Mouse (Mus musculus) T-helper 17 cell (primary cell): ENCODE data around the gene Kcnd1.

Experiments used
- in situ Hi-C, 2 experiments: fragments of 300-600 bp; cut with MboI, MseI; formaldehyde crosslinking; loops; 1 replicate in 1 of 2; 2 replicates in 1 of 2; pipeline ENCODE4 v1.15.1; 2025; ENCODE audit warnings: high pct_unique_total_duplicates in 2 of 2

The Kcnd1 gene

DNA sequence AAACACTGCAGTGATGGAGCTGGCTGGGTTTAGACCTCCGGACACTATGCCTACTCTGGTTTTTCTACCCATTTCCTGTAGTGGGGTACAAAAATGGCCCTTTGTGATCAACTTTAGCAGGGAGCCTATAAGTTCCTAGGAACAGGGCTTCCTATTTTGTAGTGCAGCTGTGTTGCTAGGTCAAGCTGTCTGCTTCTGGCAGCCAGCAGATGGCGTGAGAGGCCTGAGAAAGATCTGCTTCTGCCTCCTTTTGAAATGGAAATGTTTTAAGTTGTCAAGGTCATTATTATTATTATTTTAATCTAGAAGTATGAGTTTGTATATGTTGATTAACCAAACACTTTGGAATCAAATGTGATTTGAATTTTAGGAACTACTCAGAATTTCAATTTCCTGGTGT is 32.5 kb downstream of the Kcnd1 start:
- in situ Hi-C loops, result no loop called here

DNA sequence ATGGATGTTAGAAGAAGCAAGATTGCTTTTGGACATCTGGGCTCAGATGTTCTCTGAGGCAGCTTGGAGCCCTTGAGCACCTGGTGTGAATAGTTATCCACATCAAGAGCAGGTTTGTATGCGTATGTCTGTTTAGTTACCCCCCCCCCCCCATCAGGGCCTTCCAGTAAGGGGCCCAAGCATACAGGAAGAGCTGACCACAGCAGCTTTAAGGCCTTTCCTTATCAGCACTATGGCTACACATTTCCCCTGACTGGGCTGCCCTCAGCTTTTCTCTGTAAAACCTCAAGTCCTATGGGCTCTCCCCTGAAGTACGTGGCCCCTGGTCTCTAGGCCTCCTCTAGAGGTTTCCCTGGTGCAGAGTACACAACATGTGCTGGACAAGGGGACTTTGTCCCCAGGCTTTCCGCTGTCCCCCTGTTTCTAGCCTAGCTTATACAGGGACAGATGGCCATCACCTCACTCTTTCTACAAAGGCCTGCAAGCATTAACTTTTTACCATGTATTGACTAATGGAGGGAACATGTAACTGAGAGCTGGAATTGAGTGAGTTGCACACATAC is 37.2 kb downstream of the Kcnd1 start:
- in situ Hi-C loops, result no loop called here

DNA sequence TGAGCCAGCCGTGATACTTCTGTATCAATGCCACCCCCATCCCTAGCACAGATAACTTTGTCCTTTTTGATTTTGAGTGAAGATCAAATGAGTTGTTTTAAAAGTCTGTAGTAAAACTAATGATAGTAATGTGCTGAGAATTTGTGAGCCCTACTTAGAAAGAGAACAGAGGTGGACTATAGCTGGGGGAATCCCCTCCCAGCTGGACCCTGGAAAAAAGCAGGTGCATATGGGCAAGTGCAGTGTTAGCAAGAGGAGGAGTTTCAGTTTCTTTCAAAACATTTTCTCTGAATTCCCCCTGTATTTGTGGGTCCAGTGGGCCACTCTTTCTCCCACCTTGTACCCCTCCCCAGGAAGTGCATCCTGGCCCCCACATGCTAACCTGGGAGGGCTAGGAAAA is 41.1 kb downstream of the Kcnd1 start:
- in situ Hi-C loops, result no loop called here

DNA sequence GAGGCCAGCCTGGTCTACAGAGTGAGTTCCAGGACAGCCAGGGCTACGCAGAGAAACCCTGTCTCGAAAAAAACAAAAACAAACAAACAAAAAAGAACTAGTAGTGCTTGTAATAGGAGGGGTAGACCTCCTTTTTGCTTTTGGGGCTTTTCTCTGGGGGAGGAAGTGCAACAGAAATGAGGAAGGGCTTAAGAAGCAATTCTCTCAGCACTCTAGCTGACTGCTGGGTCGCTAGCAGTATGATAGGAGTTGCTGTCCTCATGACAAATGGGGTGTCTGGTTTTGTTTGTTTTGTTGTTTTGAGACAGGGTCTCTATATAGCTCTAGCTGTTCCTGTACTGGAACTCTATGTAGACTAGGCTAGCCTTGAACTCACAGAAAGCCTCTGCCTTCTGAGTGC is 42.5 kb downstream of the Kcnd1 start:
- in situ Hi-C loops, result no loop called here

DNA sequence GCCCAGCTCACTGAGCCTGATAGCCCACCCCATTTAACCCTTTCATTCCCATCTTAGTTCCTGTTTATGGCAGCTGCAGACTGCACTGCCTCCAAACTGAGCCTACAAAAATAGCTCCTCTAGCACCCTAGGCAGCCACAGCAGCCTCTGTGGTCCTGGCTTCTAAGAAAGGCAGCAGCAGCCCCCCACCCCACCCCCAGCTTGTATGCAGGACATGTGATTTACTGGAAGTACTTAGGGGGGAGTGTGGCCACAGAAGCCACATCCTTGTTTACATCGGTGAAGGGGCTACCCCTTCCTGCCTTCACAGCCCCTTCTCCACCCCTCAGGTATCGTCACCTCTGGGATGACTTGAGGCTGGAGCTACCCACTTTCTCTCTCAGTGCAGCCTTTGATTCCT is 43.3 kb downstream of the Kcnd1 start:
- in situ Hi-C loops, result no loop called here

DNA sequence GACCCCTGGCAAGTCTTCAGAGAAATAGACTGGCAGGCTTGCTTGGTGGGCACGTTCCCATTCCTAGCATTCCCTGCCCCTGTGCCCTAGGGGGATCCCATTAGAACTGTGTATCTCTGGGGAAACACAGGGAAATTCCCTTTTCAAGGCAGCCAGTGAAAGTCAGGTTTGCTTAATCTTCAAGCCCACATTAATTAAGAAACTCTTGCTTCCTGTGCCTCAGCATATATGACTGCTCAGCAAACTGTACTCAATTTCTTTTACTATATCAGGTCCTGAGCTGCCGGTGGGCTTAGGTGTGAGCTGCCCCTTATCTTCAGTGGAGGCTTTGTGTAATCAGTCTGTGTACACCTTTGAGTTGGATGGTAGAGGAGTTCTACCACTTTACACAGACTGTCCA is 43.7 kb downstream of the Kcnd1 start:
- in situ Hi-C loops, result no loop called here

DNA sequence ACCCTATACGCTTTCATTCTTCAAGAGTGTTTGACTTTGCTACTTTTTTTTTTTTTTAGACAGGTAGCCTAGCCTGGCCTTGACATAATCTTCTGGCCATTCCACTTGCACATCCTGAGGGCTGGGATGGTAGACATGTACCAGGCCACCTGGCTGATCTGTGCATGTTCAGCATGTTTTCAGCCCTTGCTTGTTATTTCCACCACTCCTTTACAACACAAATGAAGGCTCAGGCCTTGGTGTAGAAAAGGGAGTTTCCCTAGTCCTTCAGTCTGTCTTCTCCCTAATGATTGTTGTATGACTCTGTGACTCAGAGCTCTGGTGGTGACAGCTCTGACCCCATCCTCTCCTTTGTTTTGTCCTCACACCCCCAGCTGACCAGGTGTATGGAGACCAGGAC is 45.1 kb downstream of the Kcnd1 start:
- in situ Hi-C loops, result no loop called here

DNA sequence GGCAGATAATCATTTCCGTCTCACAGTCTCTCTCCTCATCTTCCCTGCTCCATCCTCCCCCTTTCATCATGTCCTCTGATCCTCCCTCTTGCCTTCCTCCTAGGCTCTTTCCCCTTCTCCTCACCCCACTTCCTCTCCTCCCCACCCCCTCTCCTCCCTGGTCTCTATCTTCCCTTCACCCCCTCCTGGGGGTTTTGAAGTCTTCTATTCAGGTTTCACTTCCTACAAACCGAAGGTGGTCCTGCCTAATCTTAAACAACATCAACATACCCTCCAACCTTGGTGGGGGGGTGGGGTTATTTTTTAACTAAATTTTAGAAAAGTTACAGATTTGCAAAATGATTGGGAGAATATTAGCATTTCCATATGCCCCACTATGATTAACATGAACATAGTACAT is 46.4 kb downstream of the Kcnd1 start:
- in situ Hi-C loops, result no loop called here

DNA sequence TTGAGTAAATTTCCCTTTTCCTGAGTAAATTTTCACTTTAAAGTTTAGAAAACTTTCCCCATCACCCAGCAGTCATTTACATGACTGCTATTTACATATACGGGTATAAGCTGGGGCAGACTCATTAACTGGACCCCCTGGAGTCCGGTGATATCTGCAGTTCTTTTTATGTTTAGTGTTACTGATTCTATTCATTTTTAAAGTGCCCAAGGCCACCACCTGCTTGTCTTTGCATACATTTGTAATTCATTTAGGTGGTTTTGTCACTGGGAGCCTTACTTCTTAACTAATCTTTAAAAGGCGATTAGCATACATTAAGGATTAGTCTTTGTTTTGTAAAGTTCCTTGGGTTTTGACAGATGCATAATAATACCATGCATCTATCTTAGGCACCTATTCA is 47.7 kb downstream of the Kcnd1 start:
- in situ Hi-C loops, result no loop called here

DNA sequence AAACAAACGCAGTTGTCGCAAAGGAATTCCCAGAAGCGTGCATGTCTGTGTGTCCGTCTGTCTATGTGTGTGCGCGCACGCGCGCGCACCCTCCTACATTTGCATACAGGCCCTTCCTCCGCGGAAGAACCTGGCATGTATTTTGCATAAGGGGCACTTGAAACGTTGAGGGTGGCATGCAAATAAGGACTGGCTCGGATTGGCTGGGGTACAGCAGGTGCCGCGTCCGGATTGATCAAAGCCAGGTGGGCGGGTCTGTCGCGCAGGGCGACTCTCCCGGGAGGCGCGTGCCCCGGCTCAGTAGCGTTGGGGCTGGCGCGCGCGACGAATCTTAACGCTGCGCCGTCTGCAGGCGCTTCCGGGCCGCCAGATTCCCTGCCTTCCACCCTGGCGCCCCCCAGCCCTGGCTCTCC is 55.9 kb downstream of the Kcnd1 start, which contains the start of gene Pim2:
Gene Pim2 (plus strand): TSS at position 256 of the 413 bp plus-strand sequence.
- in situ Hi-C loops, result no loop called here

DNA sequence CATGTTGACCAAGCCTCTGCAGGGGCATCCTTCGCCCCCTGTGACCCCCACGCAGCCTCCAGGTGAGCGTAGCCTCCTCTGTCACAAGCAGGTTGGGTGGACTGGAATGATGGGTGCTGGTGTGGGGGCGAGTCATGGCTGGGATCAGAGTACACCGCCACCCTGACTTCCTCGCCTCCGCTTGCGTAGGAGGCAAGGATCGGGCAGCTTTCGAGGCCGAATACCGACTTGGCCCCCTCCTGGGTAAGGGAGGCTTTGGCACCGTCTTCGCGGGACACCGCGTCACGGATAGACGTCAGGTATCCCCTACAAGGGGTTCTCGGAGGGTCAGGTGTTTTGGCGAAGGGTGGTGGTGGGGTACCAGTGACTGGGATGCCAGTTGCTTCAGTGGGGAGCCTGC is 56.4 kb downstream of the Kcnd1 start:
- in situ Hi-C loops, result no loop called here

DNA sequence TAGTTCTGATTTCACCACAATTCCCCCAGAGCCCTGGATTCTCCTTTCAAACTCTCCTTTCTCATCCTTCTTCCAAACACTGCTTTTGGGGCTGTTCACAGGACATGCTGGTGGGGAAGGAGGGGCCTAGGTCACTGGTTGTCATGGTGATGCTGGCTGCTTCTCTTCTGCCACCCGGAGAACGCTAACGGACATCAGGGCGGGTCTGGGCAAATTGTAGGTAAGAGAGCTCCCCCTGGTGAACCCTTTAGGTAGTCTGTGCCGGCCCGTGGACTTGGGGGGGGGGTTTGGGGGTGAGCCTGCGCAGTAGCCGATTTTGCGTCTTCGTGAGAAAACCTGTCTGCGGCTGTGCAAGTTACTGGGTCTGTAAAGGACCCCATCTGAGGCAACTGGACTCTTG is 57.7 kb downstream of the Kcnd1 start:
- in situ Hi-C loops, result no loop called here

DNA sequence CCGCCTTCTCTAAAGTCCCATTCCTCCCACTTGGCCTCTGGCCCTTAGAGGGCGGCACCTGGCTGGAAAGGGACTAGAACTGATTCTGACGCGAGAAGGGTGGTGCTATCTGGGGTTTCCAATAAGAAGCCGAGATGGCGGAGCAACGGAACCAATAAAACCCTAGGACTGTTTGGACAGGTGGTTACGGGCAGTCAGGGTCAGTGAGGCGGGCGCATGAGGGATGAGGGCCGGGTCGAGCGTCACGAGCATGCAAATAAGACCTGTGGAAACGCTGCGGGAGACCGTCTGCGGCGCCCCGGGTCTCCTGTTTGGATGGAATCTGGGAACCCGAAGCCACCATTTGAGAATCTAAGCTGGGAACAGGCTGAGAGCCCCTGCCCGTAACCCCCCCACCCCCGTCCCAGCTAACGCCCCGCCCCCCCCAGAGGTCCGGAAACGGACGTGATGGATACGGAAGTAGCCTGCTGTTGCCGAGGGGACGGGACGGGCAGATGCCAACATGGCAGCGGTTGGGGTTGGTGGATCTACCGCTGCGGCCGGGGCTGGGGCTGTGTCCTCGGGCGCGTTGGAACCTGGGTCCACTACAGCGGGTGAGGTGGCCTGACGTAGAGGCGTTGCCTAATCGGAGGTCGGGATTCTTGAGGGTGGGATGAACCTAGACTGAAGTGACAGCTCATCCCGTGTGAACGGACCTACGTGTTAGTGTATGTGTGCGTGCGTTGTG is 61.9 kb downstream of the Kcnd1 start, which contains the start of gene Slc35a2:
Gene Slc35a2 (plus strand): TSS at position 188 of the 727 bp plus-strand sequence.
- in situ Hi-C loops, result no loop called here
